Mouse (Mus musculus): ENCODE results near the gene Snai1. TPM values are rescaled to one million over a fixed set of nuclear protein-coding genes. Genes with fewer than 3 reads are reported as not detected.

The Snai1 gene
- polyA plus RNA-seq, 1 experiment, result 13.2 TPM

GRCm38 (mm10) chr2:167497272-167497671, 40.7 kb upstream of the Snai1 start:
- H3K27me3 ChIP-seq (ENCODE audit: control insufficient read depth, insufficient read depth, low read length), result no peaks in the 10 kb centered on the region
- no peak overlapping the region for H3K4me3 ChIP-seq (ENCODE audit: low read depth, low read length)
- TF ChIP-seq POLR2A (IDR thresholded peaks at IDR 0.05; ENCODE audit: low read depth, low read length), result no peak
- peak; percentile 51; the same call in 1 of the 2 replicates for TF ChIP-seq CTCF (IDR thresholded peaks at IDR 0.05; ENCODE audit: extremely low read depth, insufficient read length, insufficient replicate concordance, low read depth, low read length)
- no peaks in the 10 kb centered on the region for H3K36me3 ChIP-seq (ENCODE audit: control insufficient read depth, insufficient read depth, low read length)
- peaks cover 2% of the 10 kb centered on the region; the same call in 1 of the 2 replicates for H3K4me1 ChIP-seq (ENCODE audit: control insufficient read depth, insufficient read depth, insufficient read length, low read length)
- WGBS, result 77% methylated on average over 5 of the region's 5 CpGs
- no peak overlapping the region for H3K27ac ChIP-seq (ENCODE audit: insufficient read depth, low read depth, low read length)

- H3K4me3 ChIP-seq (ENCODE audit: low read depth, low read length), result peak overlapping the region; percentile 97
- TF ChIP-seq POLR2A (IDR thresholded peaks at IDR 0.05; ENCODE audit: low read depth, low read length) (no peak), CTCF (IDR thresholded peaks at IDR 0.05; ENCODE audit: extremely low read depth, insufficient read length, insufficient replicate concordance, low read depth, low read length) (0 out of 2 replicates have a peak, but pooled peaks have one; percentile 21)
- WGBS, result 12% methylated on average over 13 of the region's 13 CpGs
Measured at GRCm38 (mm10) chr2:167502554-167503252, 35.3 kb upstream of the Snai1 start.

GRCm38 (mm10) chr2:167503253-167503895, 34.6 kb upstream of the Snai1 start:
- no peaks in the 10 kb centered on the region for H3K27me3 ChIP-seq (ENCODE audit: control insufficient read depth, insufficient read depth, low read length)
- peaks cover 20% of the 10 kb centered on the region for H3K36me3 ChIP-seq (ENCODE audit: control insufficient read depth, insufficient read depth, low read length)
- peak overlapping the region; percentile 96 for H3K27ac ChIP-seq (ENCODE audit: insufficient read depth, low read depth, low read length)
- peaks cover 11% of the 10 kb centered on the region; the same call in 1 of the 2 replicates for H3K4me1 ChIP-seq (ENCODE audit: control insufficient read depth, insufficient read depth, insufficient read length, low read length)
- WGBS, result under 1% methylated on average over 85 of the region's 85 CpGs
- TF ChIP-seq CTCF (IDR thresholded peaks at IDR 0.05; ENCODE audit: extremely low read depth, insufficient read length, insufficient replicate concordance, low read depth, low read length) (no peak), POLR2A (IDR thresholded peaks at IDR 0.05; ENCODE audit: low read depth, low read length) (peak; percentile 92)
- peak overlapping the region; percentile 97 for H3K4me3 ChIP-seq (ENCODE audit: low read depth, low read length)

More at GRCm38 (mm10) chr2:167502554-167503252, 35.3 kb upstream of the Snai1 start:
- Histone ChIP-seq H3K36me3 (ENCODE audit: control insufficient read depth, insufficient read depth, low read length) (peaks cover 16% of the 10 kb centered on the region), H3K4me1 (ENCODE audit: control insufficient read depth, insufficient read depth, insufficient read length, low read length) (peaks cover 11% of the 10 kb centered on the region; the same call in 1 of the 2 replicates), H3K27me3 (ENCODE audit: control insufficient read depth, insufficient read depth, low read length) (no peaks in the 10 kb centered on the region), H3K27ac (ENCODE audit: insufficient read depth, low read depth, low read length) (peak overlapping the region; percentile 96)

GRCm38 (mm10) chr2:167503896-167504349, 34.1 kb upstream of the Snai1 start:
- no peaks in the 10 kb centered on the region for H3K27me3 ChIP-seq (ENCODE audit: control insufficient read depth, insufficient read depth, low read length)
- under 1% methylated on average over 32 of the region's 32 CpGs for WGBS
- TF ChIP-seq POLR2A (IDR thresholded peaks at IDR 0.05; ENCODE audit: low read depth, low read length) (peak; percentile 32), CTCF (IDR thresholded peaks at IDR 0.05; ENCODE audit: extremely low read depth, insufficient read length, insufficient replicate concordance, low read depth, low read length) (no peak)

GRCm38 (mm10) chr2:167505127-167505526, 32.9 kb upstream of the Snai1 start:
- Histone ChIP-seq H3K4me3 (ENCODE audit: low read depth, low read length) (peak overlapping the region; percentile 50), H3K27me3 (ENCODE audit: control insufficient read depth, insufficient read depth, low read length) (no peaks in the 10 kb centered on the region), H3K27ac (ENCODE audit: insufficient read depth, low read depth, low read length) (peak overlapping the region; percentile 96), H3K36me3 (ENCODE audit: control insufficient read depth, insufficient read depth, low read length) (peaks cover 34% of the 10 kb centered on the region), H3K4me1 (ENCODE audit: control insufficient read depth, insufficient read depth, insufficient read length, low read length) (peaks cover 11% of the 10 kb centered on the region; the same call in 1 of the 2 replicates)
- WGBS, result 14% methylated on average over 3 of the region's 3 CpGs
- TF ChIP-seq POLR2A (IDR thresholded peaks at IDR 0.05; ENCODE audit: low read depth, low read length) (no peak), CTCF (IDR thresholded peaks at IDR 0.05; ENCODE audit: extremely low read depth, insufficient read length, insufficient replicate concordance, low read depth, low read length) (no peak)

More at GRCm38 (mm10) chr2:167503896-167504349, 34.1 kb upstream of the Snai1 start:
- Histone ChIP-seq H3K27ac (ENCODE audit: insufficient read depth, low read depth, low read length) (peak overlapping the region; percentile 96), H3K4me1 (ENCODE audit: control insufficient read depth, insufficient read depth, insufficient read length, low read length) (peaks cover 11% of the 10 kb centered on the region; the same call in 1 of the 2 replicates), H3K36me3 (ENCODE audit: control insufficient read depth, insufficient read depth, low read length) (peaks cover 25% of the 10 kb centered on the region), H3K4me3 (ENCODE audit: low read depth, low read length) (peak overlapping the region; percentile 97)

GRCm38 (mm10) chr2:167506546-167507260, 31.3 kb upstream of the Snai1 start:
- peaks cover 11% of the 10 kb centered on the region; the same call in 1 of the 2 replicates for H3K4me1 ChIP-seq (ENCODE audit: control insufficient read depth, insufficient read depth, insufficient read length, low read length)
- H3K27me3 ChIP-seq (ENCODE audit: control insufficient read depth, insufficient read depth, low read length), result no peaks in the 10 kb centered on the region
- peaks cover 47% of the 10 kb centered on the region for H3K36me3 ChIP-seq (ENCODE audit: control insufficient read depth, insufficient read depth, low read length)
- no peak overlapping the region for H3K27ac ChIP-seq (ENCODE audit: insufficient read depth, low read depth, low read length)
- no peak for TF ChIP-seq POLR2A (IDR thresholded peaks at IDR 0.05; ENCODE audit: low read depth, low read length)
- TF ChIP-seq CTCF (IDR thresholded peaks at IDR 0.05; ENCODE audit: extremely low read depth, insufficient read length, insufficient replicate concordance, low read depth, low read length), result no peak
- H3K4me3 ChIP-seq (ENCODE audit: low read depth, low read length), result no peak overlapping the region
- WGBS, result 84% methylated on average over 10 of the region's 10 CpGs
